Mouse (Mus musculus) forebrain, embryonic 13.5 days (tissue): Measurements from ENCODE around the gene Cyp1a1. TPM values are rescaled to one million over a fixed set of nuclear protein-coding genes. Genes with fewer than 3 reads are reported as not detected.

Experiments
- ATAC-seq: fragments of 200-750 bp; cut with Nextera tagmentation; 2 replicates; pipeline ENCODE4 v1.8.0; 2017
- H3K27ac ChIP-seq: fragments of 300-500 bp; sonication (generic); 2 replicates; pipeline ENCODE4 v1.5.1; 2015; ENCODE audit warnings: inconsistent platforms, mild to moderate bottlenecking, moderate library complexity
- H3K27me3 ChIP-seq: fragments of 300-500 bp; sonication (generic); 2 replicates; pipeline ENCODE4 v1.6.1; 2015; ENCODE audit warnings: mild to moderate bottlenecking, inconsistent platforms
- H3K36me3 ChIP-seq: fragments of 300-500 bp; sonication (generic); 2 replicates; pipeline ENCODE4 v1.6.1; 2015; ENCODE audit warnings: mild to moderate bottlenecking, inconsistent platforms; ENCODE audit not compliant: poor library complexity, severe bottlenecking
- H3K4me1 ChIP-seq: fragments of 300-500 bp; sonication (generic); 2 replicates; pipeline ENCODE4 v1.6.1; 2015; ENCODE audit warnings: inconsistent platforms
- H3K4me2 ChIP-seq: fragments of 300-500 bp; sonication (generic); 2 replicates; pipeline ENCODE4 v1.6.1; 2015; ENCODE audit warnings: inconsistent platforms, mild to moderate bottlenecking, moderate library complexity
- H3K4me3 ChIP-seq: fragments of 300-500 bp; sonication (generic); 2 replicates; pipeline ENCODE4 v1.5.1; 2015; ENCODE audit warnings: mild to moderate bottlenecking, inconsistent platforms
- H3K9ac ChIP-seq: fragments of 300-500 bp; sonication (generic); 2 replicates; pipeline ENCODE4 v1.6.1; 2015; ENCODE audit warnings: mild to moderate bottlenecking, inconsistent platforms
- H3K9me3 ChIP-seq: fragments of 300-500 bp; sonication (generic); replicated peaks from 2 replicates; pipeline ENCODE4 v1.6.1; 2016; ENCODE audit warnings: inconsistent platforms
- WGBS: fragments of 180-500 bp; shearing (Covaris S2); methylation state at CpG from one replicate; pipeline ENCODE4 v1.1.7; 2015; 5-methylcytosine and 5-hydroxymethylcytosine counted together
- polyA plus RNA-seq: library from polyadenylated mRNA; unstranded; fragments of >200 nt; fragmentation: Nextera tagmentation; extraction: Ambion mirVana; gene quantifications from 2 replicates; pipeline ENCODE4 v1.2.1, GENCODE M21; 2015

The Cyp1a1 gene
- polyA plus RNA-seq, result 0.06 TPM in 1 of 2 replicates, not detected in the other

DNA sequence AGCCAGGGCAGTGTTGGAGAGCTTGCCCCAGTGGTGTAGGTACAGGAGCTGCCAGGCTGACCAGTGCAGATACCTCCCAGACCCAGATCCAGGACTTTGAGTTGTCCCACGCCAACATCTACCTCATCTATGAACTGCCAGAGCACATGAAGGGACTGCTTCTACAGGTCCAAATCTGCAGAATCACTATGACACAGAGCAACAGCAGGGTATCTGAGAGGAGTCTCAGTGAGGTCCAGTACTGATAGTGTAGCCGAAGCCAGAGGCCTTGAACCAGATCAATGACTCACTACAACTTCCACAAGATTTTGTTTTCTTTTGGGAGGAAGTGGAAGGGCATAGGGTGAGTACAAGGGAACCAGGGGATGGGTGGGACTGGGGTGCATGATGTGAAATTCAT is at the start of gene Cyp1a1:
Gene Cyp1a1 (plus strand): TSS at position 178 of the 400 bp plus-strand sequence.
- no peak within 1 kb of the TSS for H3K9ac ChIP-seq
- H3K4me1 ChIP-seq, result no peaks in the 10 kb centered on the region
- H3K27me3 ChIP-seq, result 0 out of 2 replicates have a peak, but pooled peaks cover 4% of the 10 kb centered on the region
- no peaks in the 10 kb centered on the region for H3K9me3 ChIP-seq
- no peak within 1 kb of the TSS for H3K4me3 ChIP-seq
- WGBS, result 92% methylated on average over 2 of the region's 2 CpGs
- no peak within 1 kb of the TSS for H3K27ac ChIP-seq
- H3K4me2 ChIP-seq, result no peak within 1 kb of the TSS
- no peaks in the 10 kb centered on the region for H3K36me3 ChIP-seq
- ATAC-seq, result no peak

DNA sequence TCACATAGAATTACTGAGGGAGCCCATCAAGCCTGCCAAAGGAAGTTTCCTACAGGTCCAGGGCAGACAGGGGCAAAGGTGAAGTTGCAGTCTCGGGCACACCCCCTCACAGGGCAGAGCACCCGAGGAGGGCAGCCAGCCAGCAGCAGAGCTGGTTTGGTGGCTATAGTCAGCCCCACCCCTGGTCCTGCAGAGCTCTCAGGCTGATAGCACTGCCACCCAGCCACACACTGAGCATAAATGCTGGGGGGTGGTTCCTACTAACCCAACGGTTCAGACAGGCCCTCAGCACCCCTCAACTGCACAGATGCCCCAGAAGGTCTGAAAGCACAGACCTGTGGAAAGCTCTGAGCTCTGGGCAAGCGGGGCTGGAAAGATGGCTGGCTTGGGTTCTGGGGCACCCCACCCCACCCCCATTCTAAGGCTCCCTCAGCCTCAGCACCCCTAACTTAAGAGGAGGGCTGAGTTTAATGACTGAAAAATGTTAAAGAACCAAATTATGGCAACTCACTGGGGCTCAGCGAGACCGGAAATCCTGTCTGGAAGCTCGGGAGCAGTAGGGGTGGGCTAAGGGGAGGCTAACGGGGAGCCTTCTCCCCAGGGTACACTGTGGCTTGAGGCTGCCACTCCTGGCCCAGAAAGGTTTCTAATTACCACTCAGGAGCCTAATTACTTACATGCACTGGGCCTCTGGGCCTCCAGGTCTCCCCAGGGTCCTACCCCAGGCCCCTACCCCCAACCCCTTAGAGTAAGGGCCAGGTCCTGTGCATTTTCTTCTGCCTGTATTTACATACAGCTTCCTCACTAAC is 48.9 kb upstream of the Cyp1a1 start:
- H3K4me1 ChIP-seq, result peaks cover 76% of the 10 kb centered on the region
- H3K27ac ChIP-seq, result no peak overlapping the region
- no peaks in the 10 kb centered on the region for H3K9me3 ChIP-seq
- peaks cover 10% of the 10 kb centered on the region; the same call in 1 of the 2 replicates for H3K36me3 ChIP-seq
- ATAC-seq, result no peak
- H3K27me3 ChIP-seq, result no peaks in the 10 kb centered on the region
- 0 out of 2 replicates have a peak overlapping the region, but pooled peaks have one; percentile 19 for H3K4me2 ChIP-seq
- H3K9ac ChIP-seq, result peak overlapping the region; percentile 35; the same call in 1 of the 2 replicates
- H3K4me3 ChIP-seq, result no peak overlapping the region
- 42% methylated on average over 8 of the region's 8 CpGs for WGBS

DNA sequence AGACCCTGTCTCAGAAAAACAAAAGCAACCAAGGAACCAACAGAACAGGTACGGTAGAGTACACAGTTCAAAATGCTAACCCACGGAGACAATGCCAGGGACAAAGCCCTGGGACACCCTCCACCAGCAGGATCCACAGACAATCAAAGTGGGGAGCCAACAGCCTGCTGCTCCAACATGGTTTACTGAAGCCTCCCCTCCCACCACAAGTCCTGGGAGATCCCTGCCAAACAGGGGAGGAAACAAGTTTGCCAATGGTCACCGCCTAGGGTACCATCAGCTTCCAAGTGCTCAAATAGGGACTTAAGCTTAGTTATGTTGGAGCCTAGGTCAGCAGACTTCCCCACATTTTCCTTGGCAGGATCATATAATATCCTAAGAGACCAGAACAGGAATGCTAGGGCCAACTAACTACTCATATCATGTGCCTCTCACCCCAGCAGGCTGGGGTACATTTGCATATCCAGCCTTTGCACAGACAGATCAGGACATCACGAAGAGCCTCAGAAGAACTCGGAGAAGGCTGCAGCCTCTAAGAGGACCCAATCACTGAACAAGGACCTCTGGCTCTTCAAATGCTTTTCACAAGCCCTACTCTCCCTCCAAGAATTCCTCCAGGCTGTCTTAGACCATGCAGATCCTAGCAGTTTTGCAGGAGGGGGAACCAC is 47.9 kb upstream of the Cyp1a1 start:
- H3K4me2 ChIP-seq, result peak overlapping the region; percentile 33; the same call in 1 of the 2 replicates
- H3K9me3 ChIP-seq, result no peaks in the 10 kb centered on the region
- H3K4me1 ChIP-seq, result peaks cover 76% of the 10 kb centered on the region
- WGBS, result 71% methylated on average over 5 of the region's 5 CpGs
- H3K9ac ChIP-seq, result peak overlapping the region; percentile 47; the same call in 1 of the 2 replicates
- no peak overlapping the region for H3K4me3 ChIP-seq
- H3K27me3 ChIP-seq, result no peaks in the 10 kb centered on the region
- H3K27ac ChIP-seq, result peak overlapping the region; percentile 20; the same call in 1 of the 2 replicates
- peaks cover 10% of the 10 kb centered on the region; the same call in 1 of the 2 replicates for H3K36me3 ChIP-seq
- ATAC-seq, result no peak

DNA sequence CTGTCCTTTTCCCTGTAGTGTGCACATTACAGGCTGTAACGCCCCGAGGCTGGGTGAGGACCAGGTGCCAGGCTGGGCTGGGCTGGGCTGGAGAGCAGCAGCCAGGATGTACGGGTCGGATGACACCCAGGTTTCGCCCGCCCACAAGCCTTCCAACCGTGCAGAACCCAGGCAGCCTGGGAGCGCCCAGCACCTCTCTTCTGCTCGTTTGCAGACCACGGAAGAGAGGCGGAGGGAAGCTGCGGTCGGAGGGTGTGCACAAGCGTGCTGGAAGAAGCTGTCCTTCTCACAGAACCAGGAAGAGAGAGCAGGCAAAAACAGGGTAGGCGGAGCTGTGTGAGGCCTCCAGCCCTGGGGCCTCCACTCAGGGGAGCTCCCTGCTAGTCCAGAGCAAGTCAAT is 47.3 kb upstream of the Cyp1a1 start:
- H3K9me3 ChIP-seq, result no peaks in the 10 kb centered on the region
- ATAC-seq, result no peak
- H3K4me2 ChIP-seq, result peak overlapping the region; percentile 33
- H3K9ac ChIP-seq, result peak overlapping the region; percentile 47
- peaks cover 76% of the 10 kb centered on the region for H3K4me1 ChIP-seq
- no peak overlapping the region for H3K4me3 ChIP-seq
- no peaks in the 10 kb centered on the region for H3K27me3 ChIP-seq
- peaks cover 10% of the 10 kb centered on the region; the same call in 1 of the 2 replicates for H3K36me3 ChIP-seq
- peak overlapping the region; percentile 20; the same call in 1 of the 2 replicates for H3K27ac ChIP-seq
- WGBS, result 31% methylated on average over 15 of the region's 15 CpGs

DNA sequence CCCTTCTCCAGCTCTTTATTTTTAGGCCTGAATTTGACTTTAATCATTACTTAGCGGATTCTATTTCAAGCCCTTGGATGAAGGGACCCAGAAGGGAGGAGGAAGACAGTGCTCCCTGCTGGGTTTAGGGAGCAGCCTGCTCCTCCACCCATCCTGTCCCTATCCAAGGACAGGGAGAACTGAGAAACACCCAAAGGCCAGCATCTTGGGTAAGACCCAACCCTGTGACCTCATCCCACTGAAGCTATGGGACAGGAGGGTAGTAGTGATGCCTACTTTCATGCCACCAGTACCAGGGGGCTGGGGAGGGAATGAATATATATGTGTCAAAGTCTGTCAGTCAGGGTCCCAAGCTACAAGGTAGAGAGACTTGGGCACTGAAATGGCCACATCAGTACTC is 46.7 kb upstream of the Cyp1a1 start:
- no peak overlapping the region for H3K27ac ChIP-seq
- H3K27me3 ChIP-seq, result no peaks in the 10 kb centered on the region
- H3K9me3 ChIP-seq, result no peaks in the 10 kb centered on the region
- H3K9ac ChIP-seq, result peak overlapping the region; percentile 47; the same call in 1 of the 2 replicates
- peaks cover 79% of the 10 kb centered on the region for H3K4me1 ChIP-seq
- no peak overlapping the region for H3K4me3 ChIP-seq
- peak overlapping the region; percentile 14; the same call in 1 of the 2 replicates for H3K4me2 ChIP-seq
- peaks cover 10% of the 10 kb centered on the region; the same call in 1 of the 2 replicates for H3K36me3 ChIP-seq
- 73% methylated on average over 1 of the region's 1 CpGs for WGBS
- no peak for ATAC-seq

DNA sequence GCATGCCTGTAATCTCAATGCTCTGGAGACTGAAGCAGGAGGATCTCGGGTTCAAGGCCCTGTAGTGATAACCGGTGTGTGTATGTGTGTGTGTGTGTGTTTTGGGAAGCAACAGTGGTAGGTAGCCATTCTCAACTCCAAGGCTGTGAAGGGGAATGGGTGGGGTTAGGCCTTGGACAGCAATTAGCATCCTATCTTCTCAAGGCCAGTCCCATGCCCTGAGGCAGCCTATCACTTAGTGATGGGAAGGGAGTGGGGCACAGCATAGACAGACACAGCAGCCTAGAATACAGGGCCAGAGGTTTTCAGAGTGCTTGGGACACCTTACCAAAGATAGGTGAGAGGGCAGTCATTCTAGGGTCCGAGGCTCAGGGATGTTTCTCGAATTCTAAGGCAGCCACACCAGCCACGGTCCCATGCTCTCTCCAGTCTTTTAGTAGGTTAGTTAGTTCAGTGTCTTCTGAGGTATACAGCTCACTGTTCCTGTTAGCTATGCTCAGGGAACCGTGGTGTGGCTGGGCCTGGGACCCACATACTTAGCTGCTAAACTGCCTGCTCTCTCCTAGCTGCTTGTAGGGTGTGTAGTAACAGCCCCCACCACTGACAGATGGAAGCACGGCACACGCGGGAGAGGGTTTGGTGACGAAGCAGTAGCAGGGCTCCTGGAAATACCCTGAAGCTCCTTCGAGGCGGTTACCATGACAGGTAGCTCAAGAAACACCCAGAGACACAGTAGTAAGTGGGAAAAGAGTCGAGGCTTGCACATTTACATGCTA is 45.8 kb upstream of the Cyp1a1 start:
- WGBS, result 87% methylated on average over 13 of the region's 13 CpGs
- Histone ChIP-seq H3K9me3 (no peaks in the 10 kb centered on the region), H3K4me1 (peaks cover 79% of the 10 kb centered on the region), H3K9ac (0 out of 2 replicates have a peak overlapping the region, but pooled peaks have one; percentile 9), H3K4me2 (peak overlapping the region; percentile 83; the same call in 1 of the 2 replicates), H3K4me3 (no peak overlapping the region), H3K36me3 (peaks cover 10% of the 10 kb centered on the region; the same call in 1 of the 2 replicates), H3K27ac (no peak overlapping the region), H3K27me3 (no peaks in the 10 kb centered on the region)
- ATAC-seq, result no peak

DNA sequence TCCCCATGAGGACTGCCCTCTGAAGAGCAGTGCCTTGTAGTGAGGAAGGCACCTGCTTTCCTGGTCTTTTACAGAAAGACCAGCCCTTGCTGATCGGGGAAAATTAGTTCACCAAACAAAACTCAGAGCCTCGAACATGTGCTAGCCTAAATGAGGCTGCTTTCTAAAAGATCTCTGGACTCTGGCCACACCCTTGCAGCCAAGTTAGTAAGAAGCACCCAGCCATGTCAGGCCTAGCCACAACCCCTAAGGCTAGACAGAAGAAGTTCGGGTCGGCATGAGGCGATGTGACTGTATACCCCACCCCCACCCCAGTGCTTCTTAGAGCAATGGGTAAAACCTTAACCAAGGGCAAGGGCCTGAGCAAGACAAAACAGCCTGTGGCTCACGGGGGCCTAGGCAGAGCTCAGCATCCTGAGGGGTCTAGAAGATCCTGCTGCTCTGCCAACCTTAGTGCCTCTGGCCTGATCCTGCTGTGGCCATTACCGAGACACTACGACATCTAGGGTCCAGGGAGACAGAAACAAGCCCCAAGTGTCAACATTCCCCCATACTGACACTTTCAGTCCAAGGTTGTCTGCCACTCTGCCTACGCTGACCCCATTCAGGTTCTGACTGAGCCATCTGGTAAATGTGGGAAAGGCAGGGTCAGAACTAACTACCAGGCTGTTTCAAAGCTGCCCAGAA is 44.4 kb upstream of the Cyp1a1 start:
- 72% methylated on average over 9 of the region's 9 CpGs for WGBS
- ATAC-seq, result no peak
- peak overlapping the region; percentile 98 for H3K9ac ChIP-seq

DNA sequence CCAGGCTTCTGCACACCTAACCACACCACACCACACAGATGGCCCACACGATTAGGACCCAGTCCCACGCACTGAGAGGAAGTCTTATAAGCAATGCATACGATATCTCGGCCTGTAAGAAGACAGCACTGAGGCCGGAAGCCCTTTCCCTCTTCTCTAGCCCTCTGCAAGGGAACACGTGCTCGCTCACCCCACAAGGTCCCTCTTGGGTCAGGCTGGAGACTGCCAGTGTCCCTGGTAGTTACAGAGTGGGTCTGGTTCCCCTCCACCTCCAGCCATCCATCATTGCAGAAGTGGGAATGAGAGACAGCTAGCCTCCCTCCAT is 43.9 kb upstream of the Cyp1a1 start:
- Histone ChIP-seq H3K9ac (peak overlapping the region; percentile 98), H3K4me1 (peaks cover 61% of the 10 kb centered on the region), H3K4me3 (peak overlapping the region; percentile 98), H3K9me3 (no peaks in the 10 kb centered on the region), H3K4me2 (peak overlapping the region; percentile 83), H3K27me3 (no peaks in the 10 kb centered on the region), H3K27ac (no peak overlapping the region), H3K36me3 (peaks cover 10% of the 10 kb centered on the region; the same call in 1 of the 2 replicates)
- 71% methylated on average over 7 of the region's 7 CpGs for WGBS
- no peak for ATAC-seq

More for the DNA sequence above, 44.4 kb upstream of the Cyp1a1 start:
- no peak overlapping the region for H3K27ac ChIP-seq
- H3K9me3 ChIP-seq, result no peaks in the 10 kb centered on the region
- peak overlapping the region; percentile 98 for H3K4me3 ChIP-seq
- H3K4me1 ChIP-seq, result peaks cover 66% of the 10 kb centered on the region
- peaks cover 10% of the 10 kb centered on the region; the same call in 1 of the 2 replicates for H3K36me3 ChIP-seq
- no peaks in the 10 kb centered on the region for H3K27me3 ChIP-seq
- H3K4me2 ChIP-seq, result peak overlapping the region; percentile 83

DNA sequence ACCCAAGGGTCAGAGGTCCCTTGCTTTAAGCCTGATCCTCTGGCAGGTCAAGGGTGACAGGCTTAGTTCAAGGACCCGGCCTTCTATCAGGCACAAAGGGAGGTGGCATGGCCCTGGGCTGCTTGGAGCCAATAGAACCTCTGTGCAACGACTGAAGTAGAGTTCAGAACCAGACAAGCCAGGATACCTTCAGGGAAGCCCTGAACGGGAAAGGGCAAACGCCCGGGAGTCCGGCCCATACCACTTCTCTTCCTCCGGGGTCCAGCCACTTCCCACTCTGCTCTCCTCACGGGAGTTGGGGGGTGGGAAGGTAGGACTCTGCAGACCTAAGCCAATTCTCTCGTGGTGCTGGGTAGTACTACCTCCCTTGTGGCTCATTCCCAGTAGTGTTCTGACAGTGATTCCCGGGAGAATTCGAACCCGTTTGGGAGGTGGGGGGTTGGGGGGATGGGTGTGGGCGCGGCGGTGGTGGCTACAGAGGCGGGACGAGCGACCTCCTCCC is 43.2 kb upstream of the Cyp1a1 start:
- Histone ChIP-seq H3K9ac (peak overlapping the region; percentile 98), H3K9me3 (no peaks in the 10 kb centered on the region), H3K27me3 (no peaks in the 10 kb centered on the region), H3K27ac (peak overlapping the region; percentile 94), H3K36me3 (peaks cover 10% of the 10 kb centered on the region; the same call in 1 of the 2 replicates), H3K4me1 (peaks cover 54% of the 10 kb centered on the region), H3K4me3 (peak overlapping the region; percentile 98), H3K4me2 (peak overlapping the region; percentile 83)
- WGBS, result under 1% methylated on average over 18 of the region's 18 CpGs
- ATAC-seq, result peak; percentile 25

DNA sequence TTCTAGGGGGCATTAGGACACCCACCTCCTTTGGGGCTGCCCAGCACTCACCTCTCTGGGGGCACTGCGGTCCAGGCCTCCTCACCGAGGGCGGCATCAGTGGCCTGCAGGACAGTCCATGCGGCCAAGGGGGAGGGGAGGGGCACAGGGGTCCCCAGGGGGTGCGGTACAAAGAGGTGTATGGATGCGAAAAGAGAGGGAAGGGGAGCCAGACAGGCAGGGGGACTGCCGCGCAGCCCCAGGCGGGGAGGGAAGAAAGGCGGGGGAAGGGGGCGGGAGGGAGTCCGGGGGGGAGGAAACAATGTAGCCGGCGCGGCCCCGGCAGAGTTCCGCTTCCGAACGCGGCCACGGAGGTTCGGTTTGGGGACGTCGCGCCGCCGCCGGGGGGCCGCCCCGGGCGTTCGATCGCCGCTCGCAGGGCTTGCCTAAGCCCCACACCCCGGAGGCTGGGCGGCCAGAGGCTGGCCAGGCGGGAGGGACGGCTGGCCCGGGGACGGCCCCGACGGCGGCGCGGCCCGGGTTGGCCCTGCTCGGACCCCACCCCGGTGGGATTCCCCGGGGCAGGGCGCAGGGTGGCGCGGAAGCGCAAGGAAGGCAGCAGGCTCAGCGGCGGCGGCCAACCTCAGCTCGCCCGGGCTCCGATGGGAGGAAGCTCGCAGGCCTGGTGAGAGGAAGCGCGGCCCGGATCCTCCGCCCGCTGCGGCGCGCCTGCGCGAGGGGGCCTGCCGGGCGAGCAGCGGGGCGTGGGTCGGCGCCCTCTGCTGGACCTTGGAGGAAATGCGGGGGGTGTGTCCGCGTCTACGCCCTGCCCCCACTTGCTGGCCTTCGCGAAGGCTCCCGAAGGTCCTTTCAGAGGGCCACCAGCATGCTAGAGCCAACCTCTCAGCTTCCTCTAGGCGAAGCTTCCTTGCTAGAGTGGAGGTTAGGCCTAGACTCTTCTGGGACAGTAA is 42.5 kb upstream of the Cyp1a1 start:
- H3K4me3 ChIP-seq, result peak overlapping the region; percentile 98
- WGBS, result under 1% methylated on average over 68 of the region's 85 CpGs
- H3K4me2 ChIP-seq, result peak overlapping the region; percentile 83
- peaks cover 47% of the 10 kb centered on the region for H3K4me1 ChIP-seq
- H3K36me3 ChIP-seq, result peaks cover 10% of the 10 kb centered on the region; the same call in 1 of the 2 replicates
- H3K27ac ChIP-seq, result peak overlapping the region; percentile 94
- H3K9me3 ChIP-seq, result no peaks in the 10 kb centered on the region
- peak; percentile 92 for ATAC-seq
- H3K27me3 ChIP-seq, result no peaks in the 10 kb centered on the region
- peak overlapping the region; percentile 98 for H3K9ac ChIP-seq
